Mouse (Mus musculus) kidney, postnatal 0 days (tissue): Measurements from ENCODE around the gene Ndufs4. TPM values are rescaled to one million over a fixed set of nuclear protein-coding genes. Genes with fewer than 3 reads are reported as not detected.

Source experiments
- ATAC-seq: fragments of 200-750 bp; cut with Nextera tagmentation; replicated peaks from 2 replicates; pipeline ENCODE4 v1.8.0; 2017; ENCODE audit warnings: low read depth, moderate number of reproducible peaks, moderate TSS enrichment, moderate library complexity; ENCODE audit not compliant: low FRiP score
- DNase-seq: peaks from one replicate; pipeline ENCODE4 v3.0.0-alpha.2; 2016; ENCODE audit warnings: low spot score
- H3K27ac ChIP-seq: fragments of 300-500 bp; sonication (generic); 2 replicates; pipeline ENCODE4 v1.5.1; 2014; ENCODE audit warnings: mild to moderate bottlenecking
- H3K27me3 ChIP-seq: fragments of 300-500 bp; sonication (generic); 2 replicates; pipeline ENCODE4 v1.6.1; 2014; ENCODE audit warnings: low read length, mixed read lengths; ENCODE audit not compliant: insufficient read depth
- H3K36me3 ChIP-seq: fragments of 300-500 bp; sonication (generic); 2 replicates; pipeline ENCODE4 v1.6.1; 2014; ENCODE audit warnings: low read length, mixed read lengths; ENCODE audit not compliant: insufficient read depth
- H3K4me1 ChIP-seq: fragments of 300-500 bp; sonication (generic); replicated peaks from 2 replicates; pipeline ENCODE4 v1.6.1; 2014; ENCODE audit warnings: antibody characterized with exemption, low read length, mixed read lengths; ENCODE audit not compliant: insufficient read depth
- H3K4me2 ChIP-seq: fragments of 300-500 bp; sonication (generic); 2 replicates; pipeline ENCODE4 v1.6.1; 2014; ENCODE audit warnings: mild to moderate bottlenecking, low read length, moderate library complexity, mixed read lengths
- H3K4me3 ChIP-seq: fragments of 300-500 bp; sonication (generic); replicated peaks from 2 replicates; pipeline ENCODE4 v1.5.1; 2014; ENCODE audit warnings: low read depth, low read length
- H3K9ac ChIP-seq: fragments of 300-500 bp; sonication (generic); 2 replicates; pipeline ENCODE4 v1.6.1; 2014; ENCODE audit warnings: low read depth, low read length
- H3K9me3 ChIP-seq: fragments of 300-500 bp; sonication (generic); replicated peaks from 2 replicates; pipeline ENCODE4 v1.6.1; 2016; ENCODE audit warnings: low read length, inconsistent platforms, mixed read lengths
- CTCF ChIP-seq: IDR thresholded peaks from 2 replicates; pipeline ENCODE4 v1.5.1; 2016; ENCODE audit warnings: antibody characterized with exemption, low read depth, mild to moderate bottlenecking, moderate library complexity
- WGBS: fragments of 180-500 bp; shearing (Covaris S2); extraction: QIAGEN DNeasy Blood & Tissue Kit; methylation state at CpG from one replicate; pipeline ENCODE4 v1.1.7; 2014; 5-methylcytosine and 5-hydroxymethylcytosine counted together
- polyA plus RNA-seq: library from polyadenylated mRNA; unstranded; fragments of >200 nt; fragmentation: Nextera tagmentation; extraction: Ambion mirVana; gene quantifications from 2 replicates; pipeline ENCODE4 v1.2.1, GENCODE M21; 2015

Gene Ndufs4
- polyA plus RNA-seq, 1 experiment from 2014 or later = 441 TPM

- H3K36me3 ChIP-seq = no peaks in the 10 kb centered on the region
- H3K27ac ChIP-seq = no peak overlapping the region
- no peak overlapping the region for H3K4me3 ChIP-seq
- H3K27me3 ChIP-seq = no peaks in the 10 kb centered on the region
- TF ChIP-seq CTCF = no peak
- ATAC-seq = no peak
- H3K9me3 ChIP-seq = no peaks in the 10 kb centered on the region
- H3K4me2 ChIP-seq = no peak overlapping the region
- DNase-seq = no peak
- no peaks in the 10 kb centered on the region for H3K4me1 ChIP-seq
- 89% methylated on average over 3 of the region's 3 CpGs for WGBS
- no peak overlapping the region for H3K9ac ChIP-seq
Measured at GRCm38 (mm10) chr13:114314953-114315352, 73.1 kb downstream of the Ndufs4 start.

- ATAC-seq (no peak), DNase-seq (no peak)
- H3K4me2 ChIP-seq = no peak overlapping the region
- H3K4me3 ChIP-seq = no peak overlapping the region
- no peaks in the 10 kb centered on the region for H3K36me3 ChIP-seq
- no peaks in the 10 kb centered on the region for H3K9me3 ChIP-seq
- TF ChIP-seq CTCF = no peak
- H3K4me1 ChIP-seq = no peaks in the 10 kb centered on the region
- WGBS = 90% methylated on average over 11 of the region's 11 CpGs
- H3K9ac ChIP-seq = no peak overlapping the region
- H3K27me3 ChIP-seq = no peaks in the 10 kb centered on the region
- H3K27ac ChIP-seq = no peak overlapping the region
Measured at GRCm38 (mm10) chr13:114310591-114310990, 77.5 kb downstream of the Ndufs4 start.

- Histone ChIP-seq H3K4me2 (no peak overlapping the region), H3K27ac (no peak overlapping the region), H3K9ac (no peak overlapping the region), H3K4me3 (no peak overlapping the region), H3K27me3 (no peaks in the 10 kb centered on the region), H3K4me1 (no peaks in the 10 kb centered on the region), H3K36me3 (no peaks in the 10 kb centered on the region), H3K9me3 (no peaks in the 10 kb centered on the region)
- no peak for TF ChIP-seq CTCF
- 88% methylated on average over 7 of the region's 7 CpGs for WGBS
- DNase-seq = no peak
- ATAC-seq = no peak
Measured at GRCm38 (mm10) chr13:114304684-114305083, 83.4 kb downstream of the Ndufs4 start.

- DNase-seq = no peak
- H3K27ac ChIP-seq = no peak overlapping the region
- WGBS = 67% methylated on average over 4 of the region's 4 CpGs
- no peak overlapping the region for H3K9ac ChIP-seq
- H3K4me1 ChIP-seq = no peaks in the 10 kb centered on the region
- ATAC-seq = no peak
- no peaks in the 10 kb centered on the region for H3K27me3 ChIP-seq
- no peak for TF ChIP-seq CTCF
- no peaks in the 10 kb centered on the region for H3K9me3 ChIP-seq
- no peak overlapping the region for H3K4me2 ChIP-seq
- H3K4me3 ChIP-seq = no peak overlapping the region
- H3K36me3 ChIP-seq = no peaks in the 10 kb centered on the region
Measured at GRCm38 (mm10) chr13:114303466-114304175, 84.4 kb downstream of the Ndufs4 start.

- Histone ChIP-seq H3K4me1 (no peaks in the 10 kb centered on the region), H3K9me3 (no peaks in the 10 kb centered on the region), H3K4me2 (no peak overlapping the region), H3K9ac (no peak overlapping the region), H3K36me3 (no peaks in the 10 kb centered on the region), H3K27me3 (no peaks in the 10 kb centered on the region), H3K27ac (no peak overlapping the region), H3K4me3 (no peak overlapping the region)
- TF ChIP-seq CTCF = no peak
- 64% methylated on average over 3 of the region's 3 CpGs for WGBS
- DNase-seq = no peak
- no peak for ATAC-seq
Measured at GRCm38 (mm10) chr13:114297761-114298160, 90.3 kb downstream of the Ndufs4 start.

DNA sequence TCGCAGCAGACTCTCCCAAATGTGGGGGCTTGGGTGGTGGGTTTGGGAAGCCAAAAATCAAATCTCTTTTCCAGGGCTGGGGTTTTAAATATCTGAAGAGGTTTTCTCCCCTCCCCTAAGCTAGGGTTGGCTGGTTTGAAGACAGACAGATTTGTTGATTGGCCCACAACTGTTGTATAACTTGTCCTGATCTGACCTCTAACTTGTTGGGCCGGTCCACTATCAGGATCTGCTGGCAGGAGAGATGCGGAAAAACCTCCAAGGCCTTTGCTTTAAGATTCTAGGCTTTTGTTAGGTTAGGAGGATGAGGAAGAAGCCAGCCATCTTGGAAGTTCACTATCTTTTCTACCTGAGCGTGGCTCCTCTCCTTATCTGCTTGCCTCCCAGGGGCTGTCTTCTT, 91.5 kb downstream of the Ndufs4 start:
- Histone ChIP-seq H3K4me3 (no peak overlapping the region), H3K4me1 (no peaks in the 10 kb centered on the region), H3K27me3 (no peaks in the 10 kb centered on the region), H3K4me2 (no peak overlapping the region), H3K9me3 (no peaks in the 10 kb centered on the region), H3K27ac (no peak overlapping the region), H3K9ac (no peak overlapping the region), H3K36me3 (no peaks in the 10 kb centered on the region)
- WGBS = 80% methylated on average over 4 of the region's 4 CpGs
- ATAC-seq (no peak), DNase-seq (no peak)
- TF ChIP-seq CTCF = no peak

DNA sequence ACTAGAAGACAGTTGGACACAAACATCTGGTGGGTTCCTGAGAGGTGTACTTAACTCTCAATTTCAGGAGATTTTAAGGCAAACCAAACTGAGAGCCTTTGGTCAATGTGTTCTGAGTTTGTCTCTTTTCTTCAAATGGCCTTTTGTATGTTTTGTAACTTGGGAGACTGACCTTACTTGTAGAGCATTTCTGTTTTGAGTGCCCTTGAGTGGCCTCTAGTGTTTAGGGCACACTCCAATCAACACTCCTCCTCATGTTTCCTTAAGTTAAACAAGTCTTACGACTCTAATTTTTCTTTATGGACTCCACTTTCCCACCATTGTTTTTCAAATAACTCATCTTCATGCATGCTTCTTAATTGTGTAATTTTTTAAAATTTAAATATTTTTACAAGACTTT, 98.6 kb downstream of the Ndufs4 start:
- H3K4me1 ChIP-seq = no peaks in the 10 kb centered on the region
- no peak overlapping the region for H3K27ac ChIP-seq
- H3K9me3 ChIP-seq = no peaks in the 10 kb centered on the region
- no peak overlapping the region for H3K4me3 ChIP-seq
- TF ChIP-seq CTCF = no peak
- peaks cover 2% of the 10 kb centered on the region; the same call in 1 of the 2 replicates for H3K36me3 ChIP-seq
- 61% methylated on average over 1 of the region's 1 CpGs for WGBS
- no peak overlapping the region for H3K9ac ChIP-seq
- DNase-seq = no peak
- H3K27me3 ChIP-seq = no peaks in the 10 kb centered on the region
- ATAC-seq = no peak
- no peak overlapping the region for H3K4me2 ChIP-seq
